Mouse (Mus musculus) hindbrain, embryonic 14.5 days (tissue): Measurements from ENCODE around the gene Dmwd. TPM values are rescaled to one million over a fixed set of nuclear protein-coding genes. Genes with fewer than 3 reads are reported as not detected.

Experiments used
- ATAC-seq: fragments of 200-750 bp; cut with Nextera tagmentation; 2 replicates; pipeline ENCODE4 v1.8.0; 2017; ENCODE audit warnings: moderate number of reproducible peaks, mild to moderate bottlenecking, moderate TSS enrichment, moderate library complexity; ENCODE audit not compliant: low FRiP score
- DNase-seq: peaks from one replicate; pipeline ENCODE4 v3.0.0-alpha.2; 2015; ENCODE audit warnings: low spot score
- H3K27ac ChIP-seq: fragments of 300-500 bp; sonication (generic); 2 replicates; pipeline ENCODE4 v1.5.1; 2014; ENCODE audit warnings: mild to moderate bottlenecking, moderate library complexity
- H3K27me3 ChIP-seq: fragments of 300-500 bp; sonication (generic); 2 replicates; pipeline ENCODE4 v1.6.1; 2014; ENCODE audit warnings: mild to moderate bottlenecking, low read length, mixed read lengths; ENCODE audit not compliant: control insufficient read depth, insufficient read depth
- H3K36me3 ChIP-seq: fragments of 300-500 bp; sonication (generic); replicated peaks from 2 replicates; pipeline ENCODE4 v1.6.1; 2014; ENCODE audit not compliant: control insufficient read depth, insufficient read depth
- H3K4me1 ChIP-seq: fragments of 300-500 bp; sonication (generic); replicated peaks from 2 replicates; pipeline ENCODE4 v1.6.1; 2014; ENCODE audit warnings: antibody characterized with exemption, low read length, mixed read lengths; ENCODE audit not compliant: control insufficient read depth, insufficient read depth
- H3K4me2 ChIP-seq: fragments of 300-500 bp; sonication (generic); replicated peaks from 2 replicates; pipeline ENCODE4 v1.6.1; 2014; ENCODE audit warnings: mild to moderate bottlenecking, moderate library complexity
- H3K4me3 ChIP-seq: fragments of 300-500 bp; sonication (generic); replicated peaks from 2 replicates; pipeline ENCODE4 v1.5.1; 2014; ENCODE audit warnings: mild to moderate bottlenecking, low read length
- H3K9ac ChIP-seq: fragments of 300-500 bp; sonication (generic); 2 replicates; pipeline ENCODE4 v1.6.1; 2014
- H3K9me3 ChIP-seq: fragments of 300-500 bp; sonication (generic); 2 replicates; pipeline ENCODE4 v1.6.1; 2016; ENCODE audit warnings: low read length; ENCODE audit not compliant: control insufficient read depth
- WGBS: fragments of 180-500 bp; shearing (Covaris S2); extraction: QIAGEN DNeasy Blood & Tissue Kit; methylation state at CpG from one replicate; pipeline ENCODE4 v1.1.7; 2014; 5-methylcytosine and 5-hydroxymethylcytosine counted together
- polyA plus RNA-seq: library from polyadenylated mRNA; unstranded; fragments of >200 nt; fragmentation: Nextera tagmentation; extraction: Ambion mirVana; gene quantifications from 2 replicates; pipeline ENCODE4 v1.2.1, GENCODE M21; 2014

Dmwd gene
- polyA plus RNA-seq = 32.0 and 35.0 TPM in 2 replicates

DNA sequence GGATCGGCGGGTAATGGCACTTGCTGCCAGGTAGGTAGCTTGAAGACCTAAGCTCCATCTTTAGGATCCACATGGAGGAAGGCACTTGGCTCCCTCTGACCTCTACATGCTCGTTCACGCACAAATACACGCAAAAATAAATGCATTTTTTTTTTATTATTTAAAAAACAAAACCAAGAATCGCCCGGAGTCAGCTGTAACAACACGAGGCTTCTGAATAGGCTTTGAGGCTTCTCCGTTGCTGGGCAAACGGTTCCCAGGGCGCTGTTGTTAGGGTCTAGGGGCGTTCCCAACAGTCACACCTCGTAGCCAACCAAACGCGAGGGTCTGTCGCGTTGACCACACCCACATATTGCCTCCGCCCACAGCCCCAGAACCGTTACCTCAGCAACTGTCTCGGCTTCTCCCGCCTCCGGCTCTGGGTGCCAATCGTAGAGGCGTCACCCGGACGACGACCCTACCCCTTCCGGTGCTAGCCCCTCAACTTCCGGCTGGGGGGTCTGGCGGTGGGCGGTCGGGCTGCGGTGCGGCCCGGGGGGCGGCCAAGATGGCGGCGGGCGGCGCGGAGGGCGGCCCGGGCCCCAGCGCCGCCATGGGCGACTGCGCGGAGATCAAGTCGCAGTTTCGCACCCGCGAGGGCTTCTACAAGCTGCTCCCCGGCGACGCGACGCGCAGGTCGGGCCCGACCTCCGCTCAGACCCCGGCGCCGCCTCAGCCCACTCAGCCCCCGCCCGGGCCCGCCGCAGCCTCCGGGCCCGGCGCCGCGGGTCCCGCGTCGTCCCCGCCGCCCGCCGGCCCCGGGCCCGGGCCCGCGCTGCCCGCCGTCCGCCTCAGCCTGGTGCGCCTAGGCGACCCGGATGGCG is at the start of gene Dmwd:
Gene Dmwd, plus strand, starts transcription at position 505 of the 863 bp plus-strand sequence.
- WGBS = 1% methylated on average over 58 of the region's 91 CpGs
- peak; percentile 98 for ATAC-seq
- no peaks in the 10 kb centered on the region for H3K9me3 ChIP-seq
- H3K9ac ChIP-seq = peak within 1 kb of the TSS; percentile 99
- H3K4me3 ChIP-seq = peak within 1 kb of the TSS; percentile 94
- H3K4me1 ChIP-seq = peaks cover 22% of the 10 kb centered on the region
- H3K4me2 ChIP-seq = peak within 1 kb of the TSS; percentile 98
- H3K36me3 ChIP-seq = peaks cover 31% of the 10 kb centered on the region
- H3K27ac ChIP-seq = peak within 1 kb of the TSS; percentile 80
- H3K27me3 ChIP-seq = no peaks in the 10 kb centered on the region
- DNase-seq = peak; percentile 98

DNA sequence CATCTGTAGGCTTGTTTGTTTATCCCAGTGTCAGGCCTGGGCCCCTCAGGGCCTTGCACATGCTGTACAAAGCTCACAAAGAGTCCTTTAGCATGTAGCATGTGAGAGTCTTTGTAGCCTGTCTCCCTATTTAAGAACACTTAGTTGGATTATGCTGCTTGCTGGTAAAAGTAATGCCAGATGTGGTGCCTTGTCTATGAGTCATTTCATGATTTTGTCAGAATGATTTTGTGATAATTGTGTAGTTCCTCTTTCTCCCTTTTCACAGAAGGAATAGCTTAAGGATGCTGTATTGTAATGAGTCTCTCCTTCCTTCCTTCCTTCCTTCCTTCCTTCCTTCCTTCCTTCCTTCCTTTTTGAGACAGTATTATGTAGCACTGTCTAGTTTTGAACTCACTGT is 48.0 kb upstream of the Dmwd start:
- Histone ChIP-seq H3K9ac (no peak overlapping the region), H3K36me3 (peaks cover 48% of the 10 kb centered on the region), H3K9me3 (no peaks in the 10 kb centered on the region), H3K4me2 (no peak overlapping the region), H3K27me3 (peaks cover 8% of the 10 kb centered on the region), H3K27ac (no peak overlapping the region), H3K4me1 (peaks cover 11% of the 10 kb centered on the region), H3K4me3 (no peak overlapping the region)
- DNase-seq (no peak), ATAC-seq (no peak)

DNA sequence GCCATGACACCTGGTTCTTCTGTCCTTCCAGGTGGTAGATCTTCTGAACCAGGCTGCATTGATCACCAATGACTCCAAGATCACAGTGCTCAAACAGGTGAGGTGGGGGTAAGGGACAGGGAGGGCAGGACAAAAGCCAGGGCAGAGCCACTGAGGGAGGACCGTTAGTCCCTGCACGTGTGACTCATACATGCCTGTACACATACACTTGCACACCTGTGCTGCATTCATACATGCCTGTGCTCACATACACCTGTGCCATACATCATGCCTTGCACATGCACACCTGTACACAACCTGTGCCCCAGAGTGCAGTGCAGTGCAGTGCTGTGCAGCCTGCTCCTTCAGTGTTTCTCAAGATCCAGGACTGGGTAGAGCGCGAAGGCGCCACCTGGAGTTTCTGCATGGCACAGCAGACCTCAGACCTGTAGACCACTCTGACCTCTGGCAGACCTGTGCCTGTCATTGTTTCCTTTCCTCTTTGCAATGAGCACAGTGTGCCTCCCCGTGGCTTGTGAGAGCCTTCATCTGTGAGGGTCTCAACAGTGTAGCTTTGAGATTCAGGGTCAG is 46.9 kb upstream of the Dmwd start:
- peaks cover 56% of the 10 kb centered on the region for H3K36me3 ChIP-seq
- H3K4me2 ChIP-seq = no peak overlapping the region
- no peak overlapping the region for H3K9ac ChIP-seq
- WGBS = 63% methylated on average over 6 of the region's 6 CpGs
- peaks cover 11% of the 10 kb centered on the region for H3K4me1 ChIP-seq
- ATAC-seq = peak; percentile 15
- H3K27me3 ChIP-seq = no peaks in the 10 kb centered on the region
- H3K27ac ChIP-seq = no peak overlapping the region
- no peaks in the 10 kb centered on the region for H3K9me3 ChIP-seq
- DNase-seq = peak; percentile 67
- H3K4me3 ChIP-seq = no peak overlapping the region

DNA sequence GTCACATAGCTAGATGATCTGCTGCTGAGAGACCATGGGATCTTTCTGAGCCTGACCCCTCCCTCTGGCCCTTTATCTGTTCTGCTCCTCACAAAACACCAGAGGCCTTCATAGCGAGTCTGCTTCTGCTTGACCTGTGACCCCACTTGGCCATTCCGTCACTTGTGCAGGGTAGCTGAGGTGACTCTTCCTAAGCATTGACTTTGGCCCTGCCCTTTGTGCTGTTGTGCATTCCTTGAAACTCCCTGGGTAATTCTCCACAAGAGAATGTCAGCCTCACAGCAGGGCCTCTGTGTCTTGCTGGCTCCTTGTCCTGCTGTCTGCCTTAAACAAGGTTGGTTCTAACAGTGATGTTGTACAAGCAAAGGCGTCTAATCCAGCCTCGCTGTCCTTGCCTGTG is 44.4 kb upstream of the Dmwd start:
- Histone ChIP-seq H3K27me3 (no peaks in the 10 kb centered on the region), H3K9ac (no peak overlapping the region), H3K4me3 (no peak overlapping the region), H3K4me1 (no peaks in the 10 kb centered on the region), H3K9me3 (no peaks in the 10 kb centered on the region), H3K27ac (no peak overlapping the region), H3K4me2 (no peak overlapping the region), H3K36me3 (peaks cover 81% of the 10 kb centered on the region)
- WGBS = 22% methylated on average over 4 of the region's 4 CpGs
- ATAC-seq = no peak
- DNase-seq = no peak

DNA sequence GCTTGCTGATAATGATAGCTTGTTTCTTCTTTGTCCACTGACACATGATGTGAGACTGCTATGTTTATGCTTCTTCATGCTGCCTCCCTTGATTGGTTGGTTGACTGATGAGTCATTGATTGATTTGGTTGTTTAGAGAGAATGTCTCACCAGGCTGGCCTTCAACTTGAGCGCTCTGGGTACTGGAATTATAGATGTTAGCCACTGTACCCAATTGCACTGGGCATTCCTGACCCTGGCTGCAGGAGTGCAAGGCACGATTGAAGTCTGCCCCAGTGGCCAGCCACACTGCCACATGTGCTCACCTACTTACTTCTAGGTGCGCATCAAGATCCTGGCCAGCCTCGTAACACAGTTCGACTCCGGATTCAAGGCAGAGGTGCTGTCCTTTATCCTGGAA is 31.4 kb upstream of the Dmwd start:
- Histone ChIP-seq H3K4me2 (no peak overlapping the region), H3K4me3 (no peak overlapping the region), H3K36me3 (peaks cover 99% of the 10 kb centered on the region), H3K4me1 (no peaks in the 10 kb centered on the region), H3K27ac (no peak overlapping the region), H3K27me3 (no peaks in the 10 kb centered on the region), H3K9ac (no peak overlapping the region), H3K9me3 (no peaks in the 10 kb centered on the region)
- no peak for DNase-seq
- WGBS = 96% methylated on average over 6 of the region's 6 CpGs
- ATAC-seq = no peak

DNA sequence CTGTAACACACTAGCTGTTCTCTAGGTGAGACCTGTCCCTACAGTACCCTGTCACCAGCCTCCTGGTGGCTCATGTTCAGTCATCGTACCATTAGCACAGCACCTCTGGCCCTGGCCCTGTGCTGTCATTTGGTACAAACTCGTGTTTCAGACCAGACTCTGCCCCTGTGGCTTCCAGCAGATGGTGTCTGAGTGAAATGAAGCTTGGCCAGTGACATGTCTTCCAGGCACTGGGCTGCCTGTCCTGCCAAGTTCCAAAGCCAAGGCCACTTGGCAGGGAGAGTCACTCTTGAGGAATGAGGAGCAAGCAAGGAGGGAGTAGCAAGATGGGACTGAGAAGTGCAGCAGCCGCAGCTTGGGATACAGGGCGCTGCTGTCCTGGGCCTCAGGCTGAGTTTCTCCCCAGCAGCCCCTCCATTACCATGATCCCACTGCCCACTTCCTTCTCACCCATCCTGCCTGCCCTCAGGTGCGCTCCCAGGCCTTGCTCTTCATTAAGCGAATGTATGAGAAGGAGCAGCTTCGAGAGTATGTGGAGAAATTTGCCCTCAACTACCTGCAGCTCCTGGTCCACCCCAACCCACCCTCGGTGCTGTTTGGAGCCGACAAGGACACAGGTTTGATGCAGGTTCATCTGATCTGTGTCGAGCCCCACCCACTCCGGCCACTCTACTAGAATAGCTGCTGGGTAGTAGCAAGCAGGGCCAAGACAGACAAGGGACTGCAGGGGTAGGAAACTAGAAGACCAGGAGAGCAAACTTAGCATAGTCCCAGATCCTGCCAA is 29.5 kb upstream of the Dmwd start:
- Histone ChIP-seq H3K9me3 (no peaks in the 10 kb centered on the region), H3K4me2 (no peak overlapping the region), H3K27me3 (no peaks in the 10 kb centered on the region), H3K9ac (no peak overlapping the region), H3K36me3 (peaks cover 99% of the 10 kb centered on the region), H3K4me1 (no peaks in the 10 kb centered on the region), H3K4me3 (no peak overlapping the region), H3K27ac (no peak overlapping the region)
- WGBS = 92% methylated on average over 11 of the region's 11 CpGs
- ATAC-seq (no peak), DNase-seq (no peak)

DNA sequence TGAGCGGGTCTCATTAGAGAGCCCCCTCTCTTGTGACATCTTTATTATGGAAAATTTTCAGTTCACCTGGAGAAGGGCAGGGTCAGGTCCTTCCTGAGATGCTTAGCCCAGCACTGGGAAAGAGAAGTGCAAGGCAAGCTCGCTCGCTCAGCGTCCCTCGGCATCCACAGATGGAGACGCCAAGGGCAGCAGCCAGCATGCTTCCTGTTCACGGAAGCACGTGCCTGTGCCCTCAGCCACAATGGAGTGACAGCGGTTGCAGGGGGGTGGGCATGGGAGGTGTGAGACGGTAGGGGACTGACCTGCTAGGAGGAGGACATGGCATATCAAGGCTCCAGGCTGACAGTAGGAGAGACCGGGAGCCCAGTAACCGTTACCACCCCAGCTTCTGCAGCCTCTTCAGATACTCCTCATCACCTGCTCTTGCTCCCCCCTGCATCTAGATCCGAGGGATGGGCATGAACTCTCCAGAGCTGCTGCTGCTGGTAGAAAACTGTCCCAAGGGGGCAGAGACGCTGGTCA is 28.0 kb upstream of the Dmwd start:
- H3K27ac ChIP-seq = no peak overlapping the region
- H3K36me3 ChIP-seq = peaks cover 96% of the 10 kb centered on the region
- WGBS = 89% methylated on average over 14 of the region's 14 CpGs

DNA sequence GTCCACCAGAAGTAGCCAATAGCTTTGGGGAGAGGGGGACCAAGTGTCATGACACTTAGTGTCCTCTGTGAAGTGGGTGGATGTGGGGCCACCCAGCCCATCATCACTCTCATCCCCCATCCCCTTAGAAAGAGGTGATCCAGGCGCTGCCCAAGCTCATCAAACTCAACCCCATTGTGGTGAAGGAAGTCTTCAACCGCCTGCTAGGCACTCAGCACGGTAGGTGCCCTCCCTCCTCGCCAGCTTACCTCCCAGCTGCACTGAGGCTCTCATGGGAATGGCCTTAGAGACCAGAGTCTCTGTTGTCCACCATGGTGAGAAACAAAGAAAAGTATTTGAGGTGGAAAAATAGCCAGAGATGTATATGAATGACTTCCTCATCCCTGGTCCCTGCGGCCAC is 26.8 kb upstream of the Dmwd start:
- Histone ChIP-seq H3K27me3 (no peaks in the 10 kb centered on the region), H3K27ac (no peak overlapping the region), H3K4me2 (no peak overlapping the region), H3K36me3 (peaks cover 85% of the 10 kb centered on the region), H3K9me3 (no peaks in the 10 kb centered on the region), H3K4me1 (no peaks in the 10 kb centered on the region), H3K9ac (no peak overlapping the region), H3K4me3 (no peak overlapping the region)
- WGBS = 93% methylated on average over 5 of the region's 5 CpGs
- ATAC-seq (no peak), DNase-seq (no peak)

More for the DNA sequence above, 28.0 kb upstream of the Dmwd start:
- H3K27me3 ChIP-seq = no peaks in the 10 kb centered on the region
- no peak overlapping the region for H3K4me2 ChIP-seq
- no peak for DNase-seq
- no peaks in the 10 kb centered on the region for H3K9me3 ChIP-seq
- ATAC-seq = no peak
- no peak overlapping the region for H3K9ac ChIP-seq
- no peaks in the 10 kb centered on the region for H3K4me1 ChIP-seq
- H3K4me3 ChIP-seq = no peak overlapping the region

DNA sequence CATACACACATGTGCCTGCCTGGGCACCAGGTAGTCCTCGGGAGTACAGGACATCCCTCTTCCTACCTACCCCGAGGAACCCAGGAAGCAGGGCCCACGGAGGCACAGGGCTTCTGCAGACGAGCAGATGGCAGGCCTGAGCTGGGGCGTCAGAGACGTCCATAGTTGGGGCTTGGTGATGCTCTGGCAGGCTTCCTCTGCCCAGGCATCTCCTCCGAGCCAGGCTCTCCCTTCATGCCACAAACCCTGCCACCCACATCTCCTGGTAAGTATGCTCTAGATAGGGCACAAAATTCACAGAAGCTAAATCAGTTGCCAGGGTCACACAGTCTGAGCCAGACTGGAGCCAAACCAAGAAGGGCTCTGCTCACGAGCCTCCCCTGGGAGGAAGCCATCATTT is 25.9 kb upstream of the Dmwd start:
- 91% methylated on average over 8 of the region's 8 CpGs for WGBS
- no peaks in the 10 kb centered on the region for H3K4me1 ChIP-seq
- DNase-seq = no peak
- H3K27ac ChIP-seq = no peak overlapping the region
- H3K9me3 ChIP-seq = no peaks in the 10 kb centered on the region
- no peaks in the 10 kb centered on the region for H3K27me3 ChIP-seq
- H3K4me2 ChIP-seq = no peak overlapping the region
- no peak overlapping the region for H3K9ac ChIP-seq
- H3K4me3 ChIP-seq = no peak overlapping the region
- H3K36me3 ChIP-seq = peaks cover 76% of the 10 kb centered on the region
- ATAC-seq = no peak
